Mouse (Mus musculus) ovary, postnatal 36 days (tissue): ENCODE data around the gene Kcnq1.

Experiments used
- DNase-seq: peaks from one replicate; pipeline ENCODE4 v3.0.0; 2022; ENCODE audit warnings: low spot score, mixed read lengths

Gene Kcnq1

GRCm38 (mm10) chr7:143136561-143136960 lies 30.4 kb downstream of the Kcnq1 start:
- DNase-seq = no peak

GRCm38 (mm10) chr7:143138789-143139188 lies 32.6 kb downstream of the Kcnq1 start:
- DNase-seq = peak; percentile 54

- DNase-seq = no peak
These were observed 33.8 kb downstream of the Kcnq1 start for GRCm38 (mm10) chr7:143139932-143140331.

- DNase-seq = no peak
These were observed 36.5 kb downstream of the Kcnq1 start for GRCm38 (mm10) chr7:143142680-143143079.

- no peak for DNase-seq
These were observed 40.9 kb downstream of the Kcnq1 start for GRCm38 (mm10) chr7:143147015-143147414.

GRCm38 (mm10) chr7:143151171-143151570 lies 45.0 kb downstream of the Kcnq1 start:
- DNase-seq = no peak

- no peak for DNase-seq
These were observed 46.2 kb downstream of the Kcnq1 start for GRCm38 (mm10) chr7:143152350-143152749.

- peak; percentile 85 for DNase-seq
These were observed 47.8 kb downstream of the Kcnq1 start for GRCm38 (mm10) chr7:143153915-143154373.

- no peak for DNase-seq
These were observed 48.3 kb downstream of the Kcnq1 start for GRCm38 (mm10) chr7:143154458-143154871.

GRCm38 (mm10) chr7:143155257-143155656 lies 49.1 kb downstream of the Kcnq1 start:
- DNase-seq = no peak

GRCm38 (mm10) chr7:143158690-143159425 lies 52.7 kb downstream of the Kcnq1 start:
- no peak for DNase-seq

- DNase-seq = no peak
These were observed 53.3 kb downstream of the Kcnq1 start for GRCm38 (mm10) chr7:143159446-143159845.

- no peak for DNase-seq
These were observed 53.9 kb downstream of the Kcnq1 start for GRCm38 (mm10) chr7:143160057-143160456.

- no peak for DNase-seq
These were observed 55.9 kb downstream of the Kcnq1 start for GRCm38 (mm10) chr7:143162051-143162450.

GRCm38 (mm10) chr7:143164074-143164473 lies 57.9 kb downstream of the Kcnq1 start:
- no peak for DNase-seq

GRCm38 (mm10) chr7:143165687-143166265 lies 59.6 kb downstream of the Kcnq1 start:
- no peak for DNase-seq

GRCm38 (mm10) chr7:143167275-143167674 lies 61.1 kb downstream of the Kcnq1 start:
- no peak for DNase-seq

GRCm38 (mm10) chr7:143169371-143169770 lies 63.2 kb downstream of the Kcnq1 start:
- DNase-seq = no peak

- no peak for DNase-seq
These were observed 66.9 kb downstream of the Kcnq1 start for GRCm38 (mm10) chr7:143172914-143173547.

- DNase-seq = no peak
These were observed 68.5 kb downstream of the Kcnq1 start for GRCm38 (mm10) chr7:143174633-143175032.

GRCm38 (mm10) chr7:143178831-143179230 lies 72.7 kb downstream of the Kcnq1 start:
- DNase-seq = peak; percentile 47

- DNase-seq = peak; percentile 74
These were observed 74.6 kb downstream of the Kcnq1 start for GRCm38 (mm10) chr7:143180761-143181160.

GRCm38 (mm10) chr7:143181311-143181710 lies 75.1 kb downstream of the Kcnq1 start:
- no peak for DNase-seq
